8 mouse cellular contexts compared by ENCODE assay signal in genomic region chr2:18063763-18064251, GRCm38 (mm10). TPM values are rescaled to one million over a fixed set of nuclear protein-coding genes. Genes with fewer than 3 reads are reported as not detected.
DNase-seq lines count a peak whose midpoint lies in the region; ATAC-seq and TF ChIP-seq lines count a peak whose summit lies in the region.

No protein-coding gene starts in this region.

- H3K27ac ChIP-seq in MEL (ENCODE audit: control insufficient read depth, low read depth, low read length) = peak overlapping the region; percentile 100
- H3K27ac ChIP-seq in embryonic facial prominence, embryonic 10.5 days (replicated peaks) = peak overlapping the region; percentile 100
- H3K27ac ChIP-seq in kidney, embryonic 14.5 days (ENCODE audit: low read depth, low read length) = peak overlapping the region; percentile 100
- H3K27ac ChIP-seq in liver, embryonic 11.5 days (ENCODE audit: low read depth, low read length) = peak overlapping the region; percentile 100

- peak; percentile 70 for ATAC-seq in kidney, embryonic 14.5 days (ENCODE audit: low FRiP score, low TSS enrichment)
- peak; percentile 49 for ATAC-seq in liver, embryonic 11.5 days (replicated peaks; ENCODE audit: low FRiP score)
- peak; percentile 42 for ATAC-seq in monocyte, adult 5-6 weeks (replicated peaks; ENCODE audit: insufficient number of reproducible peaks, low FRiP score, low TSS enrichment, poor library complexity, severe bottlenecking)

- H3K27me3 ChIP-seq in C2C12 (ENCODE audit: control insufficient read depth, insufficient read depth, insufficient read length) = no peaks in the 10 kb centered on the region
- no peaks in the 10 kb centered on the region for H3K27me3 ChIP-seq in MEL (ENCODE audit: control insufficient read depth in 1 of 2, insufficient read depth in 2 of 2, low read length in 2 of 2)
- no peaks in the 10 kb centered on the region for H3K27me3 ChIP-seq in embryonic facial prominence, embryonic 10.5 days (replicated peaks; ENCODE audit: low read depth, poor library complexity, severe bottlenecking)
- no peaks in the 10 kb centered on the region for H3K27me3 ChIP-seq in kidney, embryonic 14.5 days (ENCODE audit: control insufficient read depth, insufficient read depth, low read length)
- H3K27me3 ChIP-seq in liver, embryonic 11.5 days (replicated peaks; ENCODE audit: control insufficient read depth, insufficient read depth, low read length) = no peaks in the 10 kb centered on the region

- peak; percentile 88 for DNase-seq in MEL (ENCODE audit: low read depth, low spot score)
- DNase-seq in embryonic facial prominence, embryonic 10.5 days (ENCODE audit: low spot score) = no peak
- peak; percentile 70 to 73 for DNase-seq in heart, adult 9 months (ENCODE audit: low spot score in 2 of 2)
- peak; percentile 78 for DNase-seq in liver, embryonic 11.5 days (ENCODE audit: low spot score)
- no peak for DNase-seq in thymus, adult 18-20 months

- peak overlapping the region; percentile 88 for H3ac ChIP-seq in C2C12 (ENCODE audit: control insufficient read depth, insufficient read length, low read depth)

- H3K79me2 ChIP-seq in C2C12 (ENCODE audit: control insufficient read depth, insufficient read depth) (peaks cover 55% of the 10 kb centered on the region), MEL (ENCODE audit: control insufficient read depth, insufficient read depth, low read length, poor library complexity) (peaks cover 39% of the 10 kb centered on the region)

- TF ChIP-seq RAD21 in MEL (IDR thresholded peaks at IDR 0.05; ENCODE audit: low read depth, low read length) = no peak

- peaks cover 32% of the 10 kb centered on the region for H3K79me3 ChIP-seq in C2C12 (ENCODE audit: low read depth)

- TF ChIP-seq CTCF in C2C12 (IDR thresholded peaks at IDR 0.05; ENCODE audit: control insufficient read depth, insufficient read depth, insufficient read length) = no peak
- no peak for TF ChIP-seq CTCF in MEL (IDR thresholded peaks at IDR 0.05 in 2 of 3, conservative IDR thresholded peaks at IDR 0.05 in 1 of 3; ENCODE audit: control insufficient read depth in 1 of 3, insufficient read depth in 1 of 3, low read depth in 2 of 3, low read length in 3 of 3, poor library complexity in 1 of 3, severe bottlenecking in 1 of 3)

- H3K9ac ChIP-seq in MEL (ENCODE audit: control insufficient read depth, low read depth, low read length, poor library complexity, severe bottlenecking) = peak overlapping the region; percentile 97
- peak overlapping the region; percentile 87 for H3K9ac ChIP-seq in kidney, embryonic 14.5 days (ENCODE audit: low read depth, low read length)
- peak overlapping the region; percentile 99 for H3K9ac ChIP-seq in liver, embryonic 11.5 days (ENCODE audit: low read depth, low read length)

- peak overlapping the region; percentile 89 for H3K4me3 ChIP-seq in C2C12 (ENCODE audit: insufficient read depth, poor library complexity, severe bottlenecking)
- peak overlapping the region; percentile 82 to 88 for H3K4me3 ChIP-seq in MEL (ENCODE audit: control insufficient read depth in 1 of 2, insufficient read depth in 1 of 2, low read depth in 2 of 2, low read length in 2 of 2)
- peak overlapping the region; percentile 92 for H3K4me3 ChIP-seq in embryonic facial prominence, embryonic 10.5 days
- peak overlapping the region; percentile 82 for H3K4me3 ChIP-seq in kidney, embryonic 14.5 days (ENCODE audit: low read length)
- peak overlapping the region; percentile 93 for H3K4me3 ChIP-seq in liver, embryonic 11.5 days (ENCODE audit: low read depth, low read length)

- H3K9me3 ChIP-seq in MEL (replicated peaks; ENCODE audit: insufficient read depth, low read length) = no peaks in the 10 kb centered on the region
- H3K9me3 ChIP-seq in embryonic facial prominence, embryonic 10.5 days = no peaks in the 10 kb centered on the region
- no peaks in the 10 kb centered on the region for H3K9me3 ChIP-seq in kidney, embryonic 14.5 days (ENCODE audit: control insufficient read depth, low read length)
- no peaks in the 10 kb centered on the region for H3K9me3 ChIP-seq in liver, embryonic 11.5 days (ENCODE audit: control insufficient read depth, low read length)

- WGBS in embryonic facial prominence, embryonic 10.5 days = under 1% methylated on average over 18 of the region's 18 CpGs
- 0% methylated on average over 18 of the region's 18 CpGs for WGBS in kidney, embryonic 14.5 days
- WGBS in liver, embryonic 11.5 days = under 1% methylated on average over 18 of the region's 18 CpGs

- peaks cover 6 to 10% of the 10 kb centered on the region in 2 experiments for H3K4me1 ChIP-seq in MEL (ENCODE audit: control insufficient read depth in 1 of 2, insufficient read depth in 2 of 2, low read length in 2 of 2)
- peaks cover 50% of the 10 kb centered on the region for H3K4me1 ChIP-seq in embryonic facial prominence, embryonic 10.5 days
- H3K4me1 ChIP-seq in kidney, embryonic 14.5 days (ENCODE audit: control insufficient read depth, insufficient read depth, low read length) = peaks cover 6% of the 10 kb centered on the region; the same call in 1 of the 2 replicates
- peaks cover 13% of the 10 kb centered on the region for H3K4me1 ChIP-seq in liver, embryonic 11.5 days (replicated peaks; ENCODE audit: control insufficient read depth, insufficient read depth, low read length)

- H3K36me3 ChIP-seq in C2C12 (ENCODE audit: control insufficient read depth, insufficient read depth) (peaks cover 22% of the 10 kb centered on the region), MEL (ENCODE audit: control insufficient read depth in 1 of 2, insufficient read depth in 2 of 2, low read length in 2 of 2) (peaks cover 8 to 35% of the 10 kb centered on the region in 2 experiments)
- H3K36me3 ChIP-seq in embryonic facial prominence, embryonic 10.5 days (replicated peaks) = peaks cover 26% of the 10 kb centered on the region
- H3K36me3 ChIP-seq in kidney, embryonic 14.5 days (ENCODE audit: control insufficient read depth, insufficient read depth, low read length) = peaks cover 10% of the 10 kb centered on the region
- peaks cover 2% of the 10 kb centered on the region; the same call in 1 of the 2 replicates for H3K36me3 ChIP-seq in liver, embryonic 11.5 days (ENCODE audit: control insufficient read depth, insufficient read depth, low read length)

- peak in 1 of 2 experiments; percentile 61; a peak in 2 of 4 replicates for TF ChIP-seq POLR2A in MEL (IDR thresholded peaks at IDR 0.05; ENCODE audit: control insufficient read depth in 1 of 2, insufficient read depth in 1 of 2, low read depth in 1 of 2, low read length in 2 of 2, poor library complexity in 1 of 2)

- H3K4me2 ChIP-seq in kidney, embryonic 14.5 days (replicated peaks; ENCODE audit: low read depth, low read length) = peak overlapping the region; percentile 68
- peak overlapping the region; percentile 72 for H3K4me2 ChIP-seq in liver, embryonic 11.5 days

- peak; percentile 31 to 55; a peak in 2 of 4 replicates for TF ChIP-seq EP300 in MEL (IDR thresholded peaks at IDR 0.05; ENCODE audit: low read depth in 1 of 2, low read length in 2 of 2)

TF ChIP-seq in C2C12, 6 proteins besides CTCF, POLR2A, EP300 and RAD21 (continues in another document):
- TF ChIP-seq CEBPB (IDR thresholded peaks at IDR 0.05; ENCODE audit: low read depth) (no peak), MYOG (IDR thresholded peaks at IDR 0.05; ENCODE audit: control insufficient read depth, extremely low read depth, insufficient read length) (no peak), MAX (IDR thresholded peaks at IDR 0.05) (no peak), USF1 (IDR thresholded peaks at IDR 0.05; ENCODE audit: low read depth) (no peak), MYOD1 (IDR thresholded peaks at IDR 0.05; ENCODE audit: control insufficient read depth, insufficient read length, low read depth) (no peak)

TF ChIP-seq in MEL, 35 proteins besides CTCF, POLR2A, EP300 and RAD21 (continues in another document):
- TF ChIP-seq NRF1 (IDR thresholded peaks at IDR 0.05; ENCODE audit: insufficient read depth, low read depth, low read length, poor library complexity, severe bottlenecking) (no peak), ZKSCAN1 (IDR thresholded peaks at IDR 0.05; ENCODE audit: low read depth, low read length) (no peak), BHLHE40 (IDR thresholded peaks at IDR 0.05; ENCODE audit: borderline replicate concordance, low read depth, low read length) (no peak), RCOR1 (IDR thresholded peaks at IDR 0.05; ENCODE audit: low read depth, low read length) (peak; percentile 51; the same call in 1 of the 2 replicates), TAL1 (IDR thresholded peaks at IDR 0.05; ENCODE audit: low read length) (no peak)

RNA-seq across cellular contexts. Expression of gene Mllt10, which starts 8.8 kb away (rescaled TPM):
- 10.0 TPM for polyA plus RNA-seq in C2C12 (2012; fragmentation: generic; extraction: Trizol)
- total RNA-seq in MEL (2012; rRNA removed) = 33.3 and 35.1 TPM in 2 replicates
- polyA plus RNA-seq in MEL (2012; ENCODE audit: insufficient read depth in 1 of 2, insufficient read length in 2 of 2, low read depth in 1 of 2, low replicate concordance in 2 of 2, missing spikeins in 1 of 2) = 10 to 100 TPM in 1 of 2 experiments, not detected in 1; 64.1 TPM
- 64.4 and 65.5 TPM in 2 replicates for polyA plus RNA-seq in embryonic facial prominence, embryonic 10.5 days (2016; fragmentation: Nextera tagmentation; extraction: Ambion mirVana)
- polyA plus RNA-seq in kidney, embryonic 14.5 days (2014; fragmentation: Nextera tagmentation; extraction: Ambion mirVana) = 58.7 and 74.9 TPM in 2 replicates
- polyA plus RNA-seq in liver, embryonic 11.5 days (2014; fragmentation: Nextera tagmentation; extraction: Ambion mirVana) = 34.0 and 39.9 TPM in 2 replicates
- total RNA-seq in monocyte, adult 5-6 weeks (2017) = 36.1 to 69.5 TPM (median 67.5 TPM) in 3 replicates

RNA-seq across cellular contexts. Expression of gene Skida1, which starts 15.0 kb away (rescaled TPM):
- polyA plus RNA-seq in C2C12 (2012; fragmentation: generic; extraction: Trizol) (0.55 TPM), MEL (2012; ENCODE audit: insufficient read depth in 1 of 2, insufficient read length in 2 of 2, low read depth in 1 of 2, low replicate concordance in 2 of 2, missing spikeins in 1 of 2) (under 1 TPM in 1 of 2 experiments, not detected in 1; 0.88 TPM)
- 0.12 and 0.13 TPM in 2 replicates for total RNA-seq in MEL (2012; rRNA removed)
- 15.5 and 16.6 TPM in 2 replicates for polyA plus RNA-seq in embryonic facial prominence, embryonic 10.5 days (2016; fragmentation: Nextera tagmentation; extraction: Ambion mirVana)
- polyA plus RNA-seq in kidney, embryonic 14.5 days (2014; fragmentation: Nextera tagmentation; extraction: Ambion mirVana) = 10.5 and 11.4 TPM in 2 replicates
- 1.6 and 2.4 TPM in 2 replicates for polyA plus RNA-seq in liver, embryonic 11.5 days (2014; fragmentation: Nextera tagmentation; extraction: Ambion mirVana)
- 0.19 to 0.43 TPM in 2 of 3 replicates, not detected in the other for total RNA-seq in monocyte, adult 5-6 weeks (2017)

RNA-seq across cellular contexts. Expression of gene A930004D18Rik, which starts 26.3 kb away (rescaled TPM):
- 3.9 TPM for polyA plus RNA-seq in C2C12 (2012; fragmentation: generic; extraction: Trizol)
- 0.39 TPM in 2 replicates for total RNA-seq in MEL (2012; rRNA removed)
- 1 to 10 TPM in 1 of 2 experiments, not detected in 1; 1.8 TPM for polyA plus RNA-seq in MEL (2012; ENCODE audit: insufficient read depth in 1 of 2, insufficient read length in 2 of 2, low read depth in 1 of 2, low replicate concordance in 2 of 2, missing spikeins in 1 of 2)
- polyA plus RNA-seq in embryonic facial prominence, embryonic 10.5 days (2016; fragmentation: Nextera tagmentation; extraction: Ambion mirVana) = 12.7 and 17.7 TPM in 2 replicates
- polyA plus RNA-seq in kidney, embryonic 14.5 days (2014; fragmentation: Nextera tagmentation; extraction: Ambion mirVana) = 9.4 and 10.0 TPM in 2 replicates
- 3.4 and 3.9 TPM in 2 replicates for polyA plus RNA-seq in liver, embryonic 11.5 days (2014; fragmentation: Nextera tagmentation; extraction: Ambion mirVana)
- total RNA-seq in monocyte, adult 5-6 weeks (2017) = 0.21 to 0.87 TPM (median 0.29 TPM) in 3 replicates

Comparison
In these comparisons a context has a peak if more than half of its experiments do, and no peak if none do; other contexts are left out.
1. DNase-seq: peak in MEL (single experiment), heart, adult 9 months (2 of 2) and liver, embryonic 11.5 days (single experiment); none in embryonic facial prominence, embryonic 10.5 days (single experiment) and thymus, adult 18-20 months (0 of 2).
2. Peak in every context shown above with its lines, with median percentiles within 50 percentile points of each other: H3K4me3 ChIP-seq, H3K27ac ChIP-seq, H3K9ac ChIP-seq and ATAC-seq.